Mouse (Mus musculus): ENCODE data around the gene Tchh. TPM values are rescaled to one million over a fixed set of nuclear protein-coding genes. Genes with fewer than 3 reads are reported as not detected.
A peak's percentile ranks its signal among the peaks of the same experiment; 100 is the strongest.
"Not testable (repeated sequence)": the region's sequence is repeated elsewhere in the genome, so short reads cannot be mapped to it uniquely, and the experiment has no call there.

Tchh gene
- total and polyA plus RNA-seq, 2 experiments from 2014 or later: 0.57 to 1.3 TPM

- Histone ChIP-seq H3K27ac (ENCODE audit: low read depth, low read length) (peak overlapping the region; percentile 80), H3K4me1 (ENCODE audit: insufficient read depth) (no peaks in the 10 kb centered on the region), H3K4me3 (ENCODE audit: low read depth, low read length) (peak overlapping the region; percentile 58), H3K9me3 (ENCODE audit: low read length) (no peaks in the 10 kb centered on the region), H3K27me3 (ENCODE audit: insufficient read depth, low read length) (peaks cover 26% of the 10 kb centered on the region), H3K4me2 (ENCODE audit: low read depth) (peak overlapping the region; percentile 93), H3K9ac (peak overlapping the region; percentile 53), H3K36me3 (ENCODE audit: insufficient read depth) (no peaks in the 10 kb centered on the region)
- TF ChIP-seq CTCF (IDR thresholded peaks at IDR 0.05; ENCODE audit: low read depth): no peak; the same call in 1 of the 2 replicates
- 3% methylated on average over 56 of the region's 56 CpGs for WGBS
- ATAC-seq: peak; percentile 86
- DNase-seq: peak; percentile 85
Observed at GRCm38 (mm10) chr3:93444343-93445164, 2.4 kb downstream of the Tchh start.

- under 1% methylated on average over 36 of the region's 36 CpGs for WGBS
- Histone ChIP-seq H3K9ac (peak overlapping the region; percentile 53), H3K4me2 (ENCODE audit: low read depth) (peak overlapping the region; percentile 93), H3K27ac (ENCODE audit: low read depth, low read length) (peak overlapping the region; percentile 80), H3K9me3 (ENCODE audit: low read length) (no peaks in the 10 kb centered on the region), H3K27me3 (ENCODE audit: insufficient read depth, low read length) (peaks cover 32% of the 10 kb centered on the region), H3K4me1 (ENCODE audit: insufficient read depth) (no peaks in the 10 kb centered on the region), H3K36me3 (ENCODE audit: insufficient read depth) (no peaks in the 10 kb centered on the region), H3K4me3 (ENCODE audit: low read depth, low read length) (peak overlapping the region; percentile 58)
- TF ChIP-seq CTCF (IDR thresholded peaks at IDR 0.05; ENCODE audit: low read depth): peak; percentile 15; the same call in 1 of the 2 replicates
- DNase-seq: peak; percentile 56
- ATAC-seq: peak; percentile 5; the same call in 1 of the 2 replicates
Observed at GRCm38 (mm10) chr3:93445165-93445705, 3.1 kb downstream of the Tchh start.

GRCm38 (mm10) chr3:93446128-93446755 is 4.1 kb downstream of the Tchh start:
- peaks cover 27% of the 10 kb centered on the region for H3K27me3 ChIP-seq (ENCODE audit: insufficient read depth, low read length)
- peak overlapping the region; percentile 40 for H3K9ac ChIP-seq
- WGBS: 2% methylated on average over 54 of the region's 54 CpGs
- peak; percentile 24; the same call in 1 of the 2 replicates for TF ChIP-seq CTCF (IDR thresholded peaks at IDR 0.05; ENCODE audit: low read depth)
- no peaks in the 10 kb centered on the region for H3K9me3 ChIP-seq (ENCODE audit: low read length)
- peak overlapping the region; percentile 58 for H3K4me3 ChIP-seq (ENCODE audit: low read depth, low read length)
- H3K36me3 ChIP-seq (ENCODE audit: insufficient read depth): no peaks in the 10 kb centered on the region
- H3K4me2 ChIP-seq (ENCODE audit: low read depth): peak overlapping the region; percentile 93
- ATAC-seq (no peak), DNase-seq (peak; percentile 45)
- no peaks in the 10 kb centered on the region for H3K4me1 ChIP-seq (ENCODE audit: insufficient read depth)
- H3K27ac ChIP-seq (ENCODE audit: low read depth, low read length): no peak overlapping the region

GRCm38 (mm10) chr3:93446756-93447137 is 4.6 kb downstream of the Tchh start:
- ATAC-seq: not testable (repeated sequence)

GRCm38 (mm10) chr3:93447138-93447841 is 5.2 kb downstream of the Tchh start:
- H3K4me3 ChIP-seq (ENCODE audit: low read depth, low read length): peak overlapping the region; percentile 58
- H3K9me3 ChIP-seq (ENCODE audit: low read length): no peaks in the 10 kb centered on the region
- no peaks in the 10 kb centered on the region for H3K36me3 ChIP-seq (ENCODE audit: insufficient read depth)
- peaks cover 27% of the 10 kb centered on the region for H3K27me3 ChIP-seq (ENCODE audit: insufficient read depth, low read length)
- peak; percentile 62 for TF ChIP-seq CTCF (IDR thresholded peaks at IDR 0.05; ENCODE audit: low read depth)
- under 1% methylated on average over 59 of the region's 59 CpGs for WGBS
- peak overlapping the region; percentile 45 for H3K9ac ChIP-seq
- no peak overlapping the region; the same call in 1 of the 2 replicates for H3K27ac ChIP-seq (ENCODE audit: low read depth, low read length)
- DNase-seq (peak; percentile 82), ATAC-seq (peak; percentile 62)
- H3K4me1 ChIP-seq (ENCODE audit: insufficient read depth): no peaks in the 10 kb centered on the region
- peak overlapping the region; percentile 93 for H3K4me2 ChIP-seq (ENCODE audit: low read depth)

More at GRCm38 (mm10) chr3:93446756-93447137, 4.6 kb downstream of the Tchh start:
- Histone ChIP-seq H3K4me3 (ENCODE audit: low read depth, low read length) (peak overlapping the region; percentile 58), H3K9ac (peak overlapping the region; percentile 45), H3K4me2 (ENCODE audit: low read depth) (peak overlapping the region; percentile 93), H3K27me3 (ENCODE audit: insufficient read depth, low read length) (peaks cover 29% of the 10 kb centered on the region)
- not testable (repeated sequence) for H3K27ac ChIP-seq (ENCODE audit: low read depth, low read length); H3K4me1 ChIP-seq (ENCODE audit: insufficient read depth); H3K36me3 ChIP-seq (ENCODE audit: insufficient read depth); DNase-seq; H3K9me3 ChIP-seq (ENCODE audit: low read length)
- 3% methylated on average over 32 of the region's 32 CpGs for WGBS

GRCm38 (mm10) chr3:93466556-93466955 is 24.4 kb downstream of the Tchh start:
- DNase-seq (no peak), ATAC-seq (no peak)
- WGBS: 72% methylated on average over 3 of the region's 3 CpGs
- Histone ChIP-seq H3K27me3 (ENCODE audit: insufficient read depth, low read length) (no peaks in the 10 kb centered on the region), H3K27ac (ENCODE audit: low read depth, low read length) (no peak overlapping the region), H3K4me1 (ENCODE audit: insufficient read depth) (no peaks in the 10 kb centered on the region), H3K4me3 (ENCODE audit: low read depth, low read length) (no peak overlapping the region), H3K9ac (no peak overlapping the region), H3K36me3 (ENCODE audit: insufficient read depth) (no peaks in the 10 kb centered on the region), H3K4me2 (ENCODE audit: low read depth) (no peak overlapping the region), H3K9me3 (ENCODE audit: low read length) (no peaks in the 10 kb centered on the region)
- TF ChIP-seq CTCF (IDR thresholded peaks at IDR 0.05; ENCODE audit: low read depth): no peak
